Mouse (Mus musculus) MEL (cell line): ENCODE results near the gene AC124502.3. TPM values are rescaled to one million over a fixed set of nuclear protein-coding genes. Genes with fewer than 3 reads are reported as not detected.

Experiments
- DNase-seq: peaks from one replicate; pipeline ENCODE4 v3.0.0; 2011; ENCODE audit warnings: low read depth, low spot score
- H3K27ac ChIP-seq: 2 replicates; pipeline ENCODE4 v1.5.1; 2012; ENCODE audit warnings: low read depth, mild to moderate bottlenecking, control low read depth, low read length, moderate library complexity; ENCODE audit not compliant: control insufficient read depth
- H3K27me3 ChIP-seq, 2 experiments: fragments of 150-350 bp in 1 of 2; sonication (generic) in 1 of 2; 2 replicates each; pipeline ENCODE4 v1.6.1; 2012; ENCODE audit warnings: low read length in 2 of 2, mild to moderate bottlenecking in 2 of 2, improper control_type of control experiment in 1 of 2, moderate library complexity in 1 of 2; ENCODE audit not compliant: insufficient read depth in 2 of 2, control insufficient read depth in 1 of 2
- H3K36me3 ChIP-seq, 2 experiments: 2 replicates each; pipeline ENCODE4 v1.6.1; 2012 to 2014; ENCODE audit warnings: low read length in 2 of 2, improper control_type of control experiment in 1 of 2, inconsistent platforms in 1 of 2, mild to moderate bottlenecking in 1 of 2; ENCODE audit not compliant: insufficient read depth in 2 of 2, control insufficient read depth in 1 of 2
- H3K4me1 ChIP-seq, 2 experiments: fragments of 150-350 bp in 1 of 2; sonication (generic) in 1 of 2; 2 replicates each; pipeline ENCODE4 v1.6.1; 2012; ENCODE audit warnings: low read length in 2 of 2, improper control_type of control experiment in 1 of 2, mild to moderate bottlenecking in 1 of 2; ENCODE audit not compliant: insufficient read depth in 2 of 2, control insufficient read depth in 1 of 2
- H3K4me3 ChIP-seq, 2 experiments: fragments of 150-350 bp in 1 of 2; sonication (generic) in 1 of 2; 2 replicates each; pipeline ENCODE4 v1.5.1; 2012; ENCODE audit warnings: low read depth in 2 of 2, low read length in 2 of 2, mild to moderate bottlenecking in 2 of 2, moderate library complexity in 2 of 2, control low read depth in 1 of 2, improper control_type of control experiment in 1 of 2; ENCODE audit not compliant: control insufficient read depth in 1 of 2, insufficient read depth in 1 of 2
- H3K79me2 ChIP-seq: 2 replicates; pipeline ENCODE4 v1.6.1; 2012; ENCODE audit warnings: mild to moderate bottlenecking, low read length, moderate library complexity; ENCODE audit not compliant: control insufficient read depth, poor library complexity, insufficient read depth
- H3K9ac ChIP-seq: 2 replicates; pipeline ENCODE4 v1.6.1; 2012; ENCODE audit warnings: low read depth, mild to moderate bottlenecking, control low read depth, low read length, moderate library complexity; ENCODE audit not compliant: control insufficient read depth, poor library complexity, severe bottlenecking
- H3K9me3 ChIP-seq: fragments of 150-350 bp; sonication (generic); replicated peaks from 2 replicates; pipeline ENCODE4 v1.6.1; 2012; ENCODE audit warnings: mild to moderate bottlenecking, low read length, improper control_type of control experiment, moderate library complexity; ENCODE audit not compliant: insufficient read depth
- CHD2 ChIP-seq: IDR thresholded peaks from 2 replicates; pipeline ENCODE4 v1.6.1; 2011; ENCODE audit warnings: low read length, improper control_type of control experiment
- ELF1 ChIP-seq: IDR thresholded peaks from 2 replicates; pipeline ENCODE4 v1.6.1; 2014; ENCODE audit warnings: low read depth, mild to moderate bottlenecking, inconsistent platforms, low read length, improper control_type of control experiment, moderate library complexity
- EP300 ChIP-seq, 2 experiments: IDR thresholded peaks; 2 replicates each; pipeline ENCODE4 v1.6.1; 2011; ENCODE audit warnings: improper control_type of control experiment in 2 of 2, low read length in 2 of 2, low read depth in 1 of 2, mild to moderate bottlenecking in 1 of 2
- ETS1 ChIP-seq: IDR thresholded peaks from 2 replicates; pipeline ENCODE4 v1.6.1; 2012; ENCODE audit warnings: low read depth, mild to moderate bottlenecking, inconsistent platforms, low read length, improper control_type of control experiment, moderate library complexity
- GABPA ChIP-seq: IDR thresholded peaks from 2 replicates; pipeline ENCODE4 v1.6.1; 2012; ENCODE audit warnings: low read depth, mild to moderate bottlenecking, inconsistent platforms, low read length, improper control_type of control experiment, moderate library complexity
- GATA1 ChIP-seq: IDR thresholded peaks from 2 replicates; pipeline ENCODE4 v1.6.1; 2011; ENCODE audit warnings: low read depth, low read length, improper control_type of control experiment
- MAFK ChIP-seq: IDR thresholded peaks from 2 replicates; pipeline ENCODE4 v1.6.1; 2011; ENCODE audit warnings: low read depth, mild to moderate bottlenecking, low read length, improper control_type of control experiment, borderline replicate concordance
- MAZ ChIP-seq: IDR thresholded peaks from 2 replicates; pipeline ENCODE4 v1.6.1; 2012; ENCODE audit warnings: low read depth, mild to moderate bottlenecking, inconsistent platforms, low read length, improper control_type of control experiment
- MEF2A ChIP-seq: IDR thresholded peaks from 2 replicates; pipeline ENCODE4 v1.6.1; 2014; ENCODE audit warnings: low read depth, mild to moderate bottlenecking, inconsistent platforms, low read length, improper control_type of control experiment; ENCODE audit not compliant: poor library complexity, insufficient replicate concordance, severe bottlenecking; ENCODE audit errors: extremely low read depth
- MYB ChIP-seq: IDR thresholded peaks from 2 replicates; pipeline ENCODE4 v1.6.1; 2011; ENCODE audit warnings: mild to moderate bottlenecking, low read depth, low read length, improper control_type of control experiment
- MYC ChIP-seq: IDR thresholded peaks from 2 replicates; pipeline ENCODE4 v1.6.1; 2011; ENCODE audit warnings: low read depth, mild to moderate bottlenecking, low read length, improper control_type of control experiment, moderate library complexity
- NELFE ChIP-seq: IDR thresholded peaks from 2 replicates; pipeline ENCODE4 v1.6.1; 2011; ENCODE audit warnings: low read depth, low read length, improper control_type of control experiment
- POLR2A ChIP-seq, 2 experiments: IDR thresholded peaks; 2 replicates each; pipeline ENCODE4 v1.6.1; 2011 to 2012; ENCODE audit warnings: low read length in 2 of 2, mild to moderate bottlenecking in 2 of 2, control low read depth in 1 of 2, improper control_type of control experiment in 1 of 2, low read depth in 1 of 2, moderate library complexity in 1 of 2; ENCODE audit not compliant: control insufficient read depth in 1 of 2, insufficient read depth in 1 of 2, poor library complexity in 1 of 2
- POLR2AphosphoS2 ChIP-seq: IDR thresholded peaks from 2 replicates; pipeline ENCODE4 v1.6.1; 2011; ENCODE audit warnings: low read length, improper control_type of control experiment
- RAD21 ChIP-seq: IDR thresholded peaks from 2 replicates; pipeline ENCODE4 v1.6.1; 2011; ENCODE audit warnings: mild to moderate bottlenecking, low read depth, low read length, improper control_type of control experiment
- SIN3A ChIP-seq: IDR thresholded peaks from 2 replicates; pipeline ENCODE4 v1.6.1; 2012; ENCODE audit warnings: low read length, improper control_type of control experiment, inconsistent platforms
- SMC3 ChIP-seq: IDR thresholded peaks from 2 replicates; pipeline ENCODE4 v1.6.1; 2011; ENCODE audit warnings: low read depth, low read length, improper control_type of control experiment
- TAL1 ChIP-seq: IDR thresholded peaks from 2 replicates; pipeline ENCODE4 v1.6.1; 2012; ENCODE audit warnings: mild to moderate bottlenecking, inconsistent platforms, low read length, moderate library complexity, mixed read lengths
- TCF12 ChIP-seq: IDR thresholded peaks from 2 replicates; pipeline ENCODE4 v1.6.1; 2014; ENCODE audit warnings: low read depth, mild to moderate bottlenecking, inconsistent platforms, low read length, improper control_type of control experiment, moderate library complexity
- UBTF ChIP-seq: IDR thresholded peaks from 2 replicates; pipeline ENCODE4 v1.6.1; 2012; ENCODE audit warnings: low read depth, mild to moderate bottlenecking, inconsistent platforms, low read length, improper control_type of control experiment, moderate library complexity, borderline replicate concordance; ENCODE audit not compliant: insufficient read depth
- USF2 ChIP-seq, 2 experiments: IDR thresholded peaks; 2 replicates each; pipeline ENCODE4 v1.6.1; 2011 to 2012; ENCODE audit warnings: improper control_type of control experiment in 2 of 2, low read length in 2 of 2, borderline replicate concordance in 1 of 2, inconsistent platforms in 1 of 2, low read depth in 1 of 2, mild to moderate bottlenecking in 1 of 2; ENCODE audit not compliant: insufficient read depth in 1 of 2
- ZC3H11A ChIP-seq: IDR thresholded peaks from 2 replicates; pipeline ENCODE4 v1.6.1; 2012; ENCODE audit warnings: low read depth, mild to moderate bottlenecking, inconsistent platforms, low read length, improper control_type of control experiment
- ZKSCAN1 ChIP-seq: IDR thresholded peaks from 2 replicates; pipeline ENCODE4 v1.6.1; 2012; ENCODE audit warnings: low read depth, mild to moderate bottlenecking, inconsistent platforms, low read length, improper control_type of control experiment, moderate library complexity
- ZMIZ1 ChIP-seq: IDR thresholded peaks from 2 replicates; pipeline ENCODE4 v1.6.1; 2012; ENCODE audit warnings: low read depth, mild to moderate bottlenecking, inconsistent platforms, low read length, improper control_type of control experiment, moderate library complexity
- polyA plus RNA-seq, 2 experiments: library from polyadenylated mRNA; stranded (reverse) in 1 of 2; unstranded in 1 of 2; fragments of >175 nt in 1 of 2; fragments of >200 nt in 1 of 2; gene quantifications; 2 replicates each; pipeline versions ENCODE4 v1.2.1 to v1.2.4; 2012; ENCODE audit warnings: low replicate concordance in 2 of 2, low read depth in 1 of 2; ENCODE audit not compliant: insufficient read length in 2 of 2, insufficient read depth in 1 of 2, missing spikeins in 1 of 2
- total RNA-seq: library from RNA; depleted of rRNA; stranded (reverse); fragments of 300-350 nt; gene quantifications from 2 replicates; pipeline ENCODE4 v1.2.3, GENCODE M21; 2012

The AC124502.3 gene
- total and polyA plus RNA-seq, 3 experiments: 0.75 to 2.1 TPM; not detected in 1

GRCm38 (mm10) chr19:5052166-5052822 lies 13.6 kb downstream of the AC124502.3 start:
- TF ChIP-seq CHD2: no peak
- H3K9ac ChIP-seq: no peak overlapping the region
- H3K27me3 ChIP-seq: no peaks in the 10 kb centered on the region

GRCm38 (mm10) chr19:5052853-5053252 lies 14.2 kb downstream of the AC124502.3 start:
- DNase-seq: no peak
- Histone ChIP-seq H3K4me3 (no peak overlapping the region), H3K27ac (no peak overlapping the region), H3K9ac (no peak overlapping the region), H3K36me3 (peaks cover 2 to 12% of the 10 kb centered on the region in 2 experiments; a peak in 3 of 4 replicates), H3K79me2 (no peaks in the 10 kb centered on the region), H3K4me1 (peaks cover 7 to 19% of the 10 kb centered on the region in 2 experiments; a peak in 3 of 4 replicates), H3K9me3 (no peaks in the 10 kb centered on the region), H3K27me3 (no peaks in the 10 kb centered on the region)
- TF ChIP-seq CHD2: no peak
- no peak for TF ChIP-seq ZC3H11A
- no peak for TF ChIP-seq ETS1
- TF ChIP-seq ZKSCAN1: no peak
- no peak for TF ChIP-seq EP300 (IDR thresholded peaks at IDR 0.05; ENCODE audit: low read depth in 1 of 2, low read length in 2 of 2)
- TF ChIP-seq USF2 (IDR thresholded peaks at IDR 0.05; ENCODE audit: borderline replicate concordance in 1 of 2, insufficient read depth in 1 of 2, low read depth in 1 of 2, low read length in 2 of 2): no peak
- no peak for TF ChIP-seq GABPA
- no peak for TF ChIP-seq MYB
- TF ChIP-seq MYC: no peak
- no peak for TF ChIP-seq SMC3
- no peak for TF ChIP-seq NELFE
- no peak for TF ChIP-seq TAL1

More at GRCm38 (mm10) chr19:5052166-5052822, 13.6 kb downstream of the AC124502.3 start:
- Histone ChIP-seq H3K36me3 (peaks cover 2 to 12% of the 10 kb centered on the region in 2 experiments; a peak in 3 of 4 replicates), H3K79me2 (no peaks in the 10 kb centered on the region), H3K9me3 (no peaks in the 10 kb centered on the region), H3K27ac (no peak overlapping the region), H3K4me1 (peaks cover 7 to 19% of the 10 kb centered on the region in 2 experiments; a peak in 3 of 4 replicates), H3K4me3 (no peak overlapping the region)
- DNase-seq: no peak

- H3K36me3 ChIP-seq: peaks cover under 1 to 15% of the 10 kb centered on the region in 2 experiments; a peak in 3 of 4 replicates
- H3K9me3 ChIP-seq: no peaks in the 10 kb centered on the region
- H3K4me3 ChIP-seq: peak overlapping the region in 1 of 2 experiments; percentile 72; a peak in 2 of 4 replicates
- peak overlapping the region; percentile 67 for H3K9ac ChIP-seq
- H3K79me2 ChIP-seq: no peaks in the 10 kb centered on the region
- no peaks in the 10 kb centered on the region for H3K27me3 ChIP-seq
- peak overlapping the region; percentile 94 for H3K27ac ChIP-seq
- H3K4me1 ChIP-seq: peaks cover 7 to 24% of the 10 kb centered on the region in 2 experiments; a peak in 3 of 4 replicates
- peak; percentile 90 for DNase-seq
- TF ChIP-seq POLR2A (IDR thresholded peaks at IDR 0.05; ENCODE audit: control insufficient read depth in 1 of 2, insufficient read depth in 1 of 2, low read depth in 1 of 2, low read length in 2 of 2, poor library complexity in 1 of 2) (peak; percentile 50 to 55; a peak in 2 of 4 replicates), ETS1 (peak; percentile 86), MAZ (no peak), MEF2A (peak; percentile 72; the same call in 1 of the 2 replicates), RAD21 (peak; percentile 28), CHD2 (no peak), SIN3A (peak; percentile 42; the same call in 1 of the 2 replicates), POLR2AphosphoS2 (peak; percentile 79), ELF1 (peak; percentile 44; the same call in 1 of the 2 replicates), MAFK (no peak), TAL1 (no peak), ZMIZ1 (no peak), TCF12 (peak; percentile 54; the same call in 1 of the 2 replicates), GATA1 (peak; percentile 52), UBTF (no peak)
Observed at GRCm38 (mm10) chr19:5053909-5054308, 15.2 kb downstream of the AC124502.3 start.
